In genomic region chr7:31149751-31150565, GRCm38 (mm10) we compare ENCODE assay signal across 8 mouse cellular contexts. TPM values are rescaled to one million over a fixed set of nuclear protein-coding genes. Genes with fewer than 3 reads are reported as not detected.
DNase-seq lines count a peak whose midpoint lies in the region; ATAC-seq and TF ChIP-seq lines count a peak whose summit lies in the region.

No protein-coding gene starts in this region.

- DNase-seq in cerebellum, adult 11-12 months = peak; percentile 39
- DNase-seq in cerebellum, postnatal 4 days (ENCODE audit: low spot score in 2 of 2) = no peak
- peak; percentile 40 for DNase-seq in lung, postnatal 0 days (ENCODE audit: low spot score)
- DNase-seq in lung, postnatal 25 days (ENCODE audit: low spot score) = no peak
- DNase-seq in liver, embryonic 13.5 days = no peak
- DNase-seq in splenic B cell, adult 2 months (ENCODE audit: low read depth, low spot score) = peak; percentile 73
- no peak for DNase-seq in urinary bladder, postnatal 25 days (ENCODE audit: low spot score)

- no peaks in the 10 kb centered on the region for H3K9me3 ChIP-seq in lung, postnatal 0 days (ENCODE audit: low read length)
- H3K9me3 ChIP-seq in forebrain, embryonic 15.5 days = no peaks in the 10 kb centered on the region
- H3K9me3 ChIP-seq in liver, embryonic 13.5 days (replicated peaks) = no peaks in the 10 kb centered on the region

- TF ChIP-seq CTCF in lung, postnatal 0 days (IDR thresholded peaks at IDR 0.05) = 0 out of 2 replicates have a peak, but pooled peaks have one; percentile 3

- ATAC-seq in lung, postnatal 0 days = no peak
- peak; percentile 12 for ATAC-seq in forebrain, embryonic 15.5 days (replicated peaks)
- no peak for ATAC-seq in liver, embryonic 13.5 days (ENCODE audit: low read depth)

- H3K27me3 ChIP-seq in lung, postnatal 0 days (replicated peaks; ENCODE audit: insufficient read depth, low read length) = no peaks in the 10 kb centered on the region
- no peaks in the 10 kb centered on the region for H3K27me3 ChIP-seq in forebrain, embryonic 15.5 days
- no peaks in the 10 kb centered on the region for H3K27me3 ChIP-seq in liver, embryonic 13.5 days
- no peaks in the 10 kb centered on the region for H3K27me3 ChIP-seq in splenic B cell, adult 2 months (ENCODE audit: control insufficient read depth, insufficient read depth, low read length, poor library complexity, severe bottlenecking)

- TF ChIP-seq EP300 in lung, postnatal 0 days (IDR thresholded peaks at IDR 0.05) = no peak

- peaks cover 20% of the 10 kb centered on the region for H3K4me1 ChIP-seq in lung, postnatal 0 days (ENCODE audit: insufficient read depth, low read depth, low read length)
- H3K4me1 ChIP-seq in forebrain, embryonic 15.5 days = peaks cover 34% of the 10 kb centered on the region
- H3K4me1 ChIP-seq in liver, embryonic 13.5 days (replicated peaks) = peaks cover 66% of the 10 kb centered on the region

- peak overlapping the region; percentile 99 for H3K27ac ChIP-seq in lung, postnatal 0 days (ENCODE audit: low read length)
- peak overlapping the region; percentile 96 for H3K27ac ChIP-seq in forebrain, embryonic 15.5 days (replicated peaks)
- peak overlapping the region; percentile 87; the same call in 1 of the 2 replicates for H3K27ac ChIP-seq in liver, embryonic 13.5 days

- WGBS in lung, postnatal 0 days = 2% methylated on average over 20 of the region's 20 CpGs
- WGBS in forebrain, embryonic 15.5 days = under 1% methylated on average over 20 of the region's 20 CpGs
- WGBS in liver, embryonic 13.5 days (ENCODE audit: insufficient replicate concordance) = 5% methylated on average over 20 of the region's 20 CpGs

- peak overlapping the region; percentile 79 for H3K4me2 ChIP-seq in lung, postnatal 0 days (replicated peaks; ENCODE audit: low read depth, low read length)
- H3K4me2 ChIP-seq in forebrain, embryonic 15.5 days (replicated peaks) = peak overlapping the region; percentile 60
- peak overlapping the region; percentile 83 for H3K4me2 ChIP-seq in liver, embryonic 13.5 days

- H3K9ac ChIP-seq in lung, postnatal 0 days (replicated peaks; ENCODE audit: low read depth) = peak overlapping the region; percentile 89
- H3K9ac ChIP-seq in forebrain, embryonic 15.5 days (replicated peaks) = peak overlapping the region; percentile 98
- peak overlapping the region; percentile 81 for H3K9ac ChIP-seq in liver, embryonic 13.5 days

- H3K36me3 ChIP-seq in lung, postnatal 0 days (ENCODE audit: insufficient read depth, low read length) = no peaks in the 10 kb centered on the region
- H3K36me3 ChIP-seq in forebrain, embryonic 15.5 days = no peaks in the 10 kb centered on the region
- H3K36me3 ChIP-seq in liver, embryonic 13.5 days = no peaks in the 10 kb centered on the region
- H3K36me3 ChIP-seq in splenic B cell, adult 2 months (ENCODE audit: control insufficient read depth, insufficient read depth, low read length, poor library complexity, severe bottlenecking) = no peaks in the 10 kb centered on the region; the same call in 1 of the 2 replicates

- peak overlapping the region; percentile 85 for H3K4me3 ChIP-seq in lung, postnatal 0 days (ENCODE audit: low read depth, low read length)
- peak overlapping the region; percentile 86 for H3K4me3 ChIP-seq in forebrain, embryonic 15.5 days
- H3K4me3 ChIP-seq in liver, embryonic 13.5 days (replicated peaks) = peak overlapping the region; percentile 71

RNA-seq across cellular contexts. Expression of gene Gramd1a, which starts 5.7 kb away (rescaled TPM):
- polyA plus RNA-seq in lung, postnatal 0 days (2015; fragmentation: Nextera tagmentation; extraction: Ambion mirVana) = 31.7 and 33.8 TPM in 2 replicates
- 246 TPM in 2 replicates for polyA plus RNA-seq in forebrain, embryonic 15.5 days (2015; fragmentation: Nextera tagmentation; extraction: Ambion mirVana)
- polyA plus RNA-seq in liver, embryonic 13.5 days (2015; fragmentation: Nextera tagmentation; extraction: Ambion mirVana) = 9.3 and 10.7 TPM in 2 replicates

RNA-seq across cellular contexts. Expression of gene Scn1b, which starts 23.2 kb away (rescaled TPM):
- 4.5 and 4.9 TPM in 2 replicates for polyA plus RNA-seq in lung, postnatal 0 days (2015; fragmentation: Nextera tagmentation; extraction: Ambion mirVana)
- polyA plus RNA-seq in forebrain, embryonic 15.5 days (2015; fragmentation: Nextera tagmentation; extraction: Ambion mirVana) = 4.3 and 4.4 TPM in 2 replicates
- polyA plus RNA-seq in liver, embryonic 13.5 days (2015; fragmentation: Nextera tagmentation; extraction: Ambion mirVana) = 0.42 and 0.60 TPM in 2 replicates

RNA-seq across cellular contexts. Expression of gene Hpn, which starts 34.9 kb away (rescaled TPM):
- 19.5 and 20.5 TPM in 2 replicates for polyA plus RNA-seq in lung, postnatal 0 days (2015; fragmentation: Nextera tagmentation; extraction: Ambion mirVana)
- 0.36 TPM in 1 of 2 replicates, not detected in the other for polyA plus RNA-seq in forebrain, embryonic 15.5 days (2015; fragmentation: Nextera tagmentation; extraction: Ambion mirVana)
- 45.7 and 45.8 TPM in 2 replicates for polyA plus RNA-seq in liver, embryonic 13.5 days (2015; fragmentation: Nextera tagmentation; extraction: Ambion mirVana)

Comparison
In these comparisons a context has a peak if more than half of its experiments do, and no peak if none do; other contexts are left out.
1. DNase-seq: peak in cerebellum, adult 11-12 months (single experiment), lung, postnatal 0 days (single experiment) and splenic B cell, adult 2 months (single experiment); none in cerebellum, postnatal 4 days (0 of 2), lung, postnatal 25 days (single experiment), liver, embryonic 13.5 days (single experiment) and urinary bladder, postnatal 25 days (single experiment).
2. RNA of gene Hpn, which starts 34.9 kb away (polyA plus RNA-seq): 45.7 to 45.8 TPM in liver, embryonic 13.5 days and 19.5 to 20.5 TPM in lung, postnatal 0 days; 0.36 TPM in forebrain, embryonic 15.5 days; every median in the first group is over 10 times any median in the second.
3. Peak in every context shown above with its lines, with median percentiles within 50 percentile points of each other: H3K27ac ChIP-seq, H3K4me2 ChIP-seq, H3K4me3 ChIP-seq and H3K9ac ChIP-seq.